Mouse (Mus musculus) liver, adult 10 weeks (tissue): Measurements from ENCODE around the gene Nck2. TPM values are rescaled to one million over a fixed set of nuclear protein-coding genes. Genes with fewer than 3 reads are reported as not detected.

Experiments used
- polyA plus RNA-seq: library from polyadenylated mRNA; stranded (reverse); fragments of 350-450 nt; fragmentation: Illumina TruSeq; extraction: RNeasy Lipid Tissue Mini Kit (QIAGEN cat#74804); gene quantifications from one replicate; pipeline ENCODE4 v1.2.3, GENCODE M21; 2014; ENCODE audit warnings: low read depth, low replicate concordance

The Nck2 gene
- 1.8 TPM for polyA plus RNA-seq

GRCm38 (mm10) chr1:43444531-43444930, at the start of gene Nck2:
Gene Nck2 (plus strand): TSS chr1:43444579.

Other genes starting within 250 kb of the Nck2 start
- 0.24 TPM for gene Fhl2, start 247.6 kb upstream of the Nck2 start, polyA plus RNA-seq